Comparison of ENCODE assay signal across 12 mouse cellular contexts in genomic region chr13:37942887-37943331, GRCm38 (mm10). TPM values are rescaled to one million over a fixed set of nuclear protein-coding genes. Genes with fewer than 3 reads are reported as not detected.
DNase-seq lines count a peak whose midpoint lies in the region; ATAC-seq and TF ChIP-seq lines count a peak whose summit lies in the region.
"Had no signal": no experiment of that assay in that cellular context is flagged by ENCODE, and none has a peak within 500 bp of the region (broad histone marks: within the 10 kb centered on the region; RNA-seq: fewer than 3 reads in every experiment).

No protein-coding gene starts in this region.

- WGBS in heart, adult 2 months, result 83% methylated on average over 4 of the region's 4 CpGs
- WGBS in embryonic facial prominence, embryonic 14.5 days, result 51% methylated on average over 4 of the region's 4 CpGs
- WGBS in kidney, embryonic 16.5 days, result 31% methylated on average over 4 of the region's 4 CpGs
- 80% methylated on average over 4 of the region's 4 CpGs for WGBS in liver, embryonic 12.5 days (ENCODE audit: insufficient replicate concordance)

- TF ChIP-seq POLR2A in heart, adult 2 months (IDR thresholded peaks at IDR 0.05; ENCODE audit: insufficient read depth, low read depth, low read length), result no peak

- intact Hi-C loops in heart, adult 2 months (cut with DNase I), result loop anchor here (5.0 kb wide), 3 partner anchors 401 to 491 kb away; no protein-coding TSS in a partner anchor

- TF ChIP-seq CTCF in heart, adult 2 months (IDR thresholded peaks at IDR 0.05), result no peak

- H3K4me3 ChIP-seq in heart, adult 2 months, result no peak overlapping the region
- no peak overlapping the region for H3K4me3 ChIP-seq in embryonic facial prominence, embryonic 14.5 days (ENCODE audit: low read depth, low read length)
- no peak overlapping the region for H3K4me3 ChIP-seq in kidney, embryonic 16.5 days (ENCODE audit: low read length)
- no peak overlapping the region for H3K4me3 ChIP-seq in liver, embryonic 12.5 days
- H3K4me3 ChIP-seq: midbrain, embryonic 12.5 days had no signal

- H3K4me2 ChIP-seq in embryonic facial prominence, embryonic 14.5 days (ENCODE audit: low read depth, low read length), result no peak overlapping the region
- H3K4me2 ChIP-seq in kidney, embryonic 16.5 days (replicated peaks; ENCODE audit: low read depth, low read length), result no peak overlapping the region; the same call in 1 of the 2 replicates
- H3K4me2 ChIP-seq in liver, embryonic 12.5 days, result no peak overlapping the region
- H3K4me2 ChIP-seq: midbrain, embryonic 12.5 days had no signal

- H3K27me3 ChIP-seq in heart, adult 2 months (ENCODE audit: control insufficient read depth, insufficient read depth, low read length), result no peaks in the 10 kb centered on the region
- H3K27me3 ChIP-seq in embryonic facial prominence, embryonic 14.5 days (replicated peaks; ENCODE audit: control insufficient read depth, insufficient read depth, low read length), result no peaks in the 10 kb centered on the region
- H3K27me3 ChIP-seq in kidney, embryonic 16.5 days (ENCODE audit: insufficient read depth, low read length), result no peaks in the 10 kb centered on the region
- H3K27me3 ChIP-seq in liver, embryonic 12.5 days (replicated peaks), result no peaks in the 10 kb centered on the region
- H3K27me3 ChIP-seq: midbrain, embryonic 12.5 days had no signal

- peak; percentile 85 for DNase-seq in heart, adult 11 months
- no peak for DNase-seq in heart, adult 2 months
- peak; percentile 70 for DNase-seq in embryonic facial prominence, embryonic 14.5 days (ENCODE audit: low spot score)
- no peak for DNase-seq in urinary bladder, adult 2 months (ENCODE audit: low spot score)
- DNase-seq in right cerebral cortex, adult 18-20 months, result no peak
- DNase-seq: cerebellum, postnatal 10 days; heart, postnatal 14 days had no signal

- no peaks in the 10 kb centered on the region for H3K79me2 ChIP-seq in heart, adult 2 months (replicated peaks; ENCODE audit: control insufficient read depth, insufficient read depth, low read length)

- H3K36me3 ChIP-seq in heart, adult 2 months (ENCODE audit: control insufficient read depth, insufficient read depth, low read length), result peaks cover 11% of the 10 kb centered on the region
- peaks cover 30% of the 10 kb centered on the region for H3K36me3 ChIP-seq in embryonic facial prominence, embryonic 14.5 days (ENCODE audit: control insufficient read depth, insufficient read depth, low read length)
- H3K36me3 ChIP-seq in kidney, embryonic 16.5 days (ENCODE audit: insufficient read depth, low read length), result peaks cover 13% of the 10 kb centered on the region; the same call in 1 of the 2 replicates
- H3K36me3 ChIP-seq in liver, embryonic 12.5 days, result peaks cover 65% of the 10 kb centered on the region
- H3K36me3 ChIP-seq: midbrain, embryonic 12.5 days had no signal

- H3K4me1 ChIP-seq in heart, adult 2 months (ENCODE audit: control insufficient read depth, insufficient read depth, low read length), result peaks cover 9% of the 10 kb centered on the region
- peaks cover 27% of the 10 kb centered on the region for H3K4me1 ChIP-seq in embryonic facial prominence, embryonic 14.5 days (ENCODE audit: control insufficient read depth, insufficient read depth, low read length)
- peaks cover 35% of the 10 kb centered on the region for H3K4me1 ChIP-seq in kidney, embryonic 16.5 days (ENCODE audit: insufficient read depth, low read length)
- peaks cover 38% of the 10 kb centered on the region for H3K4me1 ChIP-seq in liver, embryonic 12.5 days

- peak; percentile 42; the same call in 1 of the 2 replicates for ATAC-seq in embryonic facial prominence, embryonic 14.5 days (ENCODE audit: low read depth)
- ATAC-seq in kidney, embryonic 16.5 days (ENCODE audit: low FRiP score, low TSS enrichment), result peak; percentile 73
- no peak for ATAC-seq in liver, embryonic 12.5 days
- ATAC-seq in cerebellum, adult (ENCODE audit: insufficient number of reproducible peaks, low FRiP score, low TSS enrichment), result no peak
- ATAC-seq: hindbrain, embryonic 16.5 days had no signal

- no peaks in the 10 kb centered on the region for H3K9me3 ChIP-seq in embryonic facial prominence, embryonic 14.5 days (ENCODE audit: control insufficient read depth, low read length)
- H3K9me3 ChIP-seq in kidney, embryonic 16.5 days (ENCODE audit: low read length), result no peaks in the 10 kb centered on the region
- no peaks in the 10 kb centered on the region for H3K9me3 ChIP-seq in liver, embryonic 12.5 days (replicated peaks)
- H3K9me3 ChIP-seq: midbrain, embryonic 12.5 days had no signal

- no peak overlapping the region for H3K9ac ChIP-seq in heart, adult 2 months (ENCODE audit: low read depth, low read length)
- H3K9ac ChIP-seq in embryonic facial prominence, embryonic 14.5 days (ENCODE audit: low read depth, low read length), result no peak overlapping the region
- no peak overlapping the region for H3K9ac ChIP-seq in kidney, embryonic 16.5 days (replicated peaks; ENCODE audit: low read length)
- no peak overlapping the region for H3K9ac ChIP-seq in liver, embryonic 12.5 days
- H3K9ac ChIP-seq: midbrain, embryonic 12.5 days had no signal

- TF ChIP-seq EP300 in heart, adult 2 months (IDR thresholded peaks at IDR 0.05; ENCODE audit: insufficient read depth, low read depth, low read length), result no peak

- no peak overlapping the region; the same call in 1 of the 2 replicates for H3K27ac ChIP-seq in heart, adult 2 months
- H3K27ac ChIP-seq in embryonic facial prominence, embryonic 14.5 days (replicated peaks; ENCODE audit: low read depth, low read length), result no peak overlapping the region; the same call in 1 of the 2 replicates
- H3K27ac ChIP-seq in kidney, embryonic 16.5 days (ENCODE audit: low read length), result peak overlapping the region; percentile 88
- peak overlapping the region; percentile 46 for H3K27ac ChIP-seq in liver, embryonic 12.5 days
- H3K27ac ChIP-seq: midbrain, embryonic 12.5 days had no signal

RNA-seq across cellular contexts. Expression of gene Ssr1, which starts 51.1 kb away (rescaled TPM):
- total RNA-seq in heart, adult 2 months (2021), result 10 to 100 TPM; 41.7 to 44.9 TPM
- polyA plus RNA-seq in heart, adult 2 months (2012; rRNA removed), result 10.0 and 17.2 TPM in 2 replicates
- 162 and 167 TPM in 2 replicates for polyA plus RNA-seq in embryonic facial prominence, embryonic 14.5 days (2014; fragmentation: Nextera tagmentation; extraction: Ambion mirVana)
- 130 and 138 TPM in 2 replicates for polyA plus RNA-seq in kidney, embryonic 16.5 days (2015; fragmentation: Nextera tagmentation; extraction: Ambion mirVana)
- polyA plus RNA-seq in liver, embryonic 12.5 days (2016; fragmentation: Nextera tagmentation; extraction: Ambion mirVana), result 103 and 107 TPM in 2 replicates
- polyA plus RNA-seq in urinary bladder, adult 2 months (2012; rRNA removed), result 24.4 and 27.2 TPM in 2 replicates

Comparison
In these comparisons a context has a peak if more than half of its experiments do, and no peak if none do; other contexts are left out.
1. DNase-seq: peak in heart, adult 11 months (single experiment) and embryonic facial prominence, embryonic 14.5 days (single experiment); none in heart, adult 2 months (0 of 2), urinary bladder, adult 2 months (single experiment) and right cerebral cortex, adult 18-20 months (single experiment).
2. H3K27ac ChIP-seq: peak in kidney, embryonic 16.5 days (single experiment) and liver, embryonic 12.5 days (single experiment); none in heart, adult 2 months (single experiment) and embryonic facial prominence, embryonic 14.5 days (single experiment).
3. ATAC-seq: peak in embryonic facial prominence, embryonic 14.5 days (single experiment) and kidney, embryonic 16.5 days (single experiment); none in liver, embryonic 12.5 days (single experiment) and cerebellum, adult (single experiment).